Mouse (Mus musculus): Measurements from ENCODE around the gene Gm45261. TPM values are rescaled to one million over a fixed set of nuclear protein-coding genes. Genes with fewer than 3 reads are reported as not detected.

Gene Gm45261
- polyA plus RNA-seq, 2 experiments, result not detected

GRCm38 (mm10) chr1:80496360-80496759, 35.1 kb upstream of the Gm45261 start:
- H3K9ac ChIP-seq (ENCODE audit: low read depth, low read length, severe bottlenecking), result no peak overlapping the region
- no peaks in the 10 kb centered on the region for H3K36me3 ChIP-seq (ENCODE audit: control insufficient read depth, insufficient read depth, low read length)
- H3K27ac ChIP-seq (replicated peaks; ENCODE audit: low read depth, low read length), result no peak overlapping the region
- ATAC-seq (ENCODE audit: low FRiP score, low read depth) (no peak), DNase-seq (ENCODE audit: low spot score) (no peak)
- H3K9me3 ChIP-seq (ENCODE audit: control insufficient read depth, low read length), result no peaks in the 10 kb centered on the region
- H3K4me2 ChIP-seq (replicated peaks; ENCODE audit: low read depth, low read length, severe bottlenecking), result no peak overlapping the region
- H3K4me3 ChIP-seq (replicated peaks; ENCODE audit: low read length), result no peak overlapping the region
- WGBS, result 84% methylated on average over 4 of the region's 4 CpGs
- TF ChIP-seq POLR2A (IDR thresholded peaks at IDR 0.05; ENCODE audit: borderline replicate concordance, extremely low read depth, insufficient read depth, insufficient read length), result no peak
- no peaks in the 10 kb centered on the region for H3K27me3 ChIP-seq (ENCODE audit: control insufficient read depth, insufficient read depth, low read length)
- no peaks in the 10 kb centered on the region for H3K4me1 ChIP-seq (ENCODE audit: control insufficient read depth, insufficient read depth, low read length)

DNA sequence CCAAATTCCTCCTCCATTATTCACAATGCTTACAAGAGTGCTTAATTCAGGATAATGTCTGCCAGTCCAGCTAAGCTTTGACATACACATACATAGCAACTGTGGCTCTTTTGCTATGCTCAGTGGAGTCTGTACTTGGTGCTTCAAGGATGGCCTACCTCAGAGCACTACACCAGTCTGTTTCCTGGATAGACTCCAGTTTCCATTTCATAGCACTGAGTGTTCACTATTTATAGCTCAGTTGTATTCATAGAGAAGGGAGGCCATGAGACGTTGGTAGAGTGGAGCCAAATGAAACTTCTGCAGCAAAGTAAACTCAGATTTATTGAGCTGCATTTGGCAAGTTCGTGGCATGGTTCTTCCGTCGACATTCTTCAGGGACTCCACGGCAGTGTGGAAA, 22.2 kb upstream of the Gm45261 start:
- 61% methylated on average over 5 of the region's 5 CpGs for WGBS
- no peak for ATAC-seq (ENCODE audit: low FRiP score, low read depth)
- H3K4me3 ChIP-seq (replicated peaks; ENCODE audit: low read length), result no peak overlapping the region
- H3K4me1 ChIP-seq (ENCODE audit: control insufficient read depth, insufficient read depth, low read length), result no peaks in the 10 kb centered on the region
- H3K9me3 ChIP-seq (ENCODE audit: control insufficient read depth, low read length), result no peaks in the 10 kb centered on the region
- no peak for TF ChIP-seq POLR2A (IDR thresholded peaks at IDR 0.05; ENCODE audit: borderline replicate concordance, extremely low read depth, insufficient read depth, insufficient read length)
- no peaks in the 10 kb centered on the region for H3K27me3 ChIP-seq (ENCODE audit: control insufficient read depth, insufficient read depth, low read length)
- no peak overlapping the region for H3K9ac ChIP-seq (ENCODE audit: low read depth, low read length, severe bottlenecking)
- H3K36me3 ChIP-seq (ENCODE audit: control insufficient read depth, insufficient read depth, low read length), result no peaks in the 10 kb centered on the region
- DNase-seq (ENCODE audit: low spot score), result peak; percentile 49
- no peak overlapping the region for H3K27ac ChIP-seq (replicated peaks; ENCODE audit: low read depth, low read length)
- no peak overlapping the region for H3K4me2 ChIP-seq (replicated peaks; ENCODE audit: low read depth, low read length, severe bottlenecking)

- no peak overlapping the region for H3K4me3 ChIP-seq (replicated peaks; ENCODE audit: low read length)
- no peaks in the 10 kb centered on the region for H3K36me3 ChIP-seq (ENCODE audit: control insufficient read depth, insufficient read depth, low read length)
- H3K27ac ChIP-seq (replicated peaks; ENCODE audit: low read depth, low read length), result no peak overlapping the region
- no peak for DNase-seq (ENCODE audit: low spot score)
- H3K9ac ChIP-seq (ENCODE audit: low read depth, low read length, severe bottlenecking), result no peak overlapping the region
- no peaks in the 10 kb centered on the region for H3K27me3 ChIP-seq (ENCODE audit: control insufficient read depth, insufficient read depth, low read length)
- TF ChIP-seq POLR2A (IDR thresholded peaks at IDR 0.05; ENCODE audit: borderline replicate concordance, extremely low read depth, insufficient read depth, insufficient read length), result no peak
- H3K4me2 ChIP-seq (replicated peaks; ENCODE audit: low read depth, low read length, severe bottlenecking), result no peak overlapping the region
- ATAC-seq (ENCODE audit: low FRiP score, low read depth), result no peak
- no peaks in the 10 kb centered on the region for H3K4me1 ChIP-seq (ENCODE audit: control insufficient read depth, insufficient read depth, low read length)
- WGBS, result 71% methylated on average over 1 of the region's 1 CpGs
- H3K9me3 ChIP-seq (ENCODE audit: control insufficient read depth, low read length), result no peaks in the 10 kb centered on the region
Observed at GRCm38 (mm10) chr1:80474942-80475341, 13.7 kb upstream of the Gm45261 start.

DNA sequence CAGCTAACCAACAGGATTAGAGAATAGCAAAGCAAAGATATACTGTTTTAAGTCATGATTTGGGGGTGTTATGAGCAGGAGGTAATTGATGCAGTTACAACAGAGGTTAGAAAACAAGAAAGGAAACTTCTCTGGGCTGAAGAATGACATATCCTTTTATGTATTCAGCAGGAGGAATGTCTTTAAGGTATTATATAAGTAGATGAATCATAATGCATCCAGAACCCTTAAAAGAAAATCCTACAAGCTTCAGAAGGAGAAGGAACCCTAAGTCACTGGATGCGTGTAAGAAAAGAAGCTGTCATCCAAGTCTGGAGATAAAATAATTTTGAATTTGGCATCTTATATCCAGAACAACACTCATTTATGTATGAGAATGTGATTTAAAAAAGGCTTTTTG, 11.1 kb upstream of the Gm45261 start:
- H3K9me3 ChIP-seq (ENCODE audit: control insufficient read depth, low read length), result no peaks in the 10 kb centered on the region
- H3K36me3 ChIP-seq (ENCODE audit: control insufficient read depth, insufficient read depth, low read length), result no peaks in the 10 kb centered on the region
- H3K4me2 ChIP-seq (replicated peaks; ENCODE audit: low read depth, low read length, severe bottlenecking), result no peak overlapping the region
- WGBS, result 86% methylated on average over 1 of the region's 1 CpGs
- no peak for TF ChIP-seq POLR2A (IDR thresholded peaks at IDR 0.05; ENCODE audit: borderline replicate concordance, extremely low read depth, insufficient read depth, insufficient read length)
- H3K4me1 ChIP-seq (ENCODE audit: control insufficient read depth, insufficient read depth, low read length), result no peaks in the 10 kb centered on the region
- DNase-seq (ENCODE audit: low spot score) (no peak), ATAC-seq (ENCODE audit: low FRiP score, low read depth) (no peak)
- H3K4me3 ChIP-seq (replicated peaks; ENCODE audit: low read length), result no peak overlapping the region
- H3K9ac ChIP-seq (ENCODE audit: low read depth, low read length, severe bottlenecking), result no peak overlapping the region
- H3K27ac ChIP-seq (replicated peaks; ENCODE audit: low read depth, low read length), result no peak overlapping the region
- no peaks in the 10 kb centered on the region for H3K27me3 ChIP-seq (ENCODE audit: control insufficient read depth, insufficient read depth, low read length)

DNA sequence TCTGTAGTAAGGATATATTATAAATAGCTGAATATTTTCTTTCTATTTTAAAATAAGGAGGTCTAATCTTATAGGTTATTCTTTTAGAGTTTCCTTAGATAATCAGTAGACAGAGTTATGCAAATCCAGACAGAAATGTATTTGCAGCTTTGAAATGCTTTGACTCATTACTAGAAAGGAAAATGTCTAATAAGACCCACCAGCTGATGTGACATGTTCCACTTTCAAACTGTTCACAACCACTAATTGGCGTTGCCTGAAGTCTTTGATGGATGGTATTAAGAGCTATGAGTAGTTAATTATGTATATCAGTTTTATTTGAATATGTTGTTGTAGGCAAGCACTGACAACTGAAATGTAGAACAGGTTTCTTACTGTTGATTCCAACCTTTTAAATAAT, 1.3 kb downstream of the Gm45261 start:
- DNase-seq (ENCODE audit: low spot score), result no peak
- no peak for ATAC-seq (ENCODE audit: low FRiP score, low read depth)
- no peak overlapping the region for H3K4me2 ChIP-seq (replicated peaks; ENCODE audit: low read depth, low read length, severe bottlenecking)

DNA sequence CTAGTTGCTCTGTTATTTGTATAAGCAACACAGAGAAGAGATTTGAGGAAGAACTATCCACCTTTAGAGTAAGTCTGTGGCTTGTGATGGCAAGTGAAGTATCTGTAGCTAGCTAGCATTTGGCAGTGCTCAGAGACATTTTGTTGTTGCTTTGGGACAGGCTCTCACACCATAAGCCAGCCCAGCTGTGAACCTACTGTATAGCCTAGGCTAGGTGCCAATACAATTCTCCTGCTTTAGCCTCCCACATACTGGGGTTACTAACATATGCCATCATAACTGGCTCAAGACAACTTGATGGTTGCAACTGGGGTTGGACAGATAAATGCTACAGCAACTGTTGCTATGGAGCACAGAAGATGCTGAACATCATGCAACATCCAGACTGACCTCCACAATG, 1.8 kb downstream of the Gm45261 start:
- ATAC-seq (ENCODE audit: low FRiP score, low read depth) (no peak), DNase-seq (ENCODE audit: low spot score) (no peak)
- H3K9ac ChIP-seq (ENCODE audit: low read depth, low read length, severe bottlenecking), result no peak overlapping the region
- no peak for TF ChIP-seq POLR2A (IDR thresholded peaks at IDR 0.05; ENCODE audit: borderline replicate concordance, extremely low read depth, insufficient read depth, insufficient read length)
- H3K36me3 ChIP-seq (ENCODE audit: control insufficient read depth, insufficient read depth, low read length), result no peaks in the 10 kb centered on the region
- H3K27ac ChIP-seq (replicated peaks; ENCODE audit: low read depth, low read length), result no peak overlapping the region
- no peak overlapping the region for H3K4me2 ChIP-seq (replicated peaks; ENCODE audit: low read depth, low read length, severe bottlenecking)
- no peaks in the 10 kb centered on the region for H3K4me1 ChIP-seq (ENCODE audit: control insufficient read depth, insufficient read depth, low read length)
- no peaks in the 10 kb centered on the region for H3K9me3 ChIP-seq (ENCODE audit: control insufficient read depth, low read length)
- no peaks in the 10 kb centered on the region for H3K27me3 ChIP-seq (ENCODE audit: control insufficient read depth, insufficient read depth, low read length)
- no peak overlapping the region for H3K4me3 ChIP-seq (replicated peaks; ENCODE audit: low read length)

More for the DNA sequence above, 1.3 kb downstream of the Gm45261 start:
- H3K9ac ChIP-seq (ENCODE audit: low read depth, low read length, severe bottlenecking), result no peak overlapping the region
- no peak overlapping the region for H3K4me3 ChIP-seq (replicated peaks; ENCODE audit: low read length)
- no peaks in the 10 kb centered on the region for H3K9me3 ChIP-seq (ENCODE audit: control insufficient read depth, low read length)
- 81% methylated on average over 1 of the region's 1 CpGs for WGBS
- no peaks in the 10 kb centered on the region for H3K27me3 ChIP-seq (ENCODE audit: control insufficient read depth, insufficient read depth, low read length)
- TF ChIP-seq POLR2A (IDR thresholded peaks at IDR 0.05; ENCODE audit: borderline replicate concordance, extremely low read depth, insufficient read depth, insufficient read length), result no peak
- H3K36me3 ChIP-seq (ENCODE audit: control insufficient read depth, insufficient read depth, low read length), result no peaks in the 10 kb centered on the region
- no peak overlapping the region for H3K27ac ChIP-seq (replicated peaks; ENCODE audit: low read depth, low read length)
- no peaks in the 10 kb centered on the region for H3K4me1 ChIP-seq (ENCODE audit: control insufficient read depth, insufficient read depth, low read length)
